Mouse (Mus musculus) activated CD4-positive, CD25-positive, alpha-beta regulatory T cell, adult 4 months (primary cell): ENCODE measurements at regions not wholly inside any gene's neighbourhood (a gene's known extent, or its start where the extent isn't known, plus 50 kb on each side); places are given as distances from the start of the nearest gene placed in this dataset.

Experiments used
- ATAC-seq: one replicate; pipeline ENCODE4 v1.8.0; 2017

DNA sequence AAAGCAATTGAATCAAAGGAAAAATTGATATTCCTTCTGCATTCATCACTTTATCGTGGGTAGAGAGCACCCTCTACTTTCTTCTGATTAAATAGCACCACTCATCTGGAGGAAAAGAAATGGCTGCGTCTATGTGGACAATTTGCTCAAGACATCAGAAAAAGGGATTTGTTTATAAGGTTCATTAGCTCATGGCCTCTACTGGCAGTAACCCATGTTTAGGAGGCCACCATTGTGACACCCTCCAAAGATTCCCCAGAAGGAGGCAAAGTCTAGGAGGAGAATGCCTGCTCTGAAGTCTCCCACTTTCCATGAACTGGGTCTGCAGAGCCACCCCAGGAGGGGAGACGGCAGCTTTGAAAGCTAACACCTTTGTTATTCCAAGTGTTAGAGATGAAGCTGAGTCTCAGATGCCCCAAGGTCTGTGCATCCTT lies 147.2 kb upstream of the Plscr5 start:
- ATAC-seq = no peak

DNA sequence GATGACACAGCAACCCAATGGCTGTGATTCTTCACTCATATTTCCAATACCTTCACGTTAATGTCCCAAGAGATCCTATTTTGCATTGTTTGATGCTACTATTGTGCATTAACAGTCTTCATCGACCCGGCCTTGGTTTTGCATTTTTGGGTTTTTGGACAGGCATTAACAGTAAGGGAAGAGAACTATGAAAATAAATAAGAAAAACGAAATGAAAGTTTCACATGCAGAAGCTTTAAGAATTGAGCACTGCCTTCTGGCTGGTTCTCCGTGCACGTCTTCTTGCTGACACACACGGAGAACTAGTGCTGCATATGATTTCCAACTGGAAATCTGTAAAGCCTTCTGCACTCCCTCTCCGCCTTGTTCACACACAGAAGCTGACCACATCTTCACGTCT lies 148.6 kb upstream of the Plscr5 start:
- ATAC-seq = no peak

DNA sequence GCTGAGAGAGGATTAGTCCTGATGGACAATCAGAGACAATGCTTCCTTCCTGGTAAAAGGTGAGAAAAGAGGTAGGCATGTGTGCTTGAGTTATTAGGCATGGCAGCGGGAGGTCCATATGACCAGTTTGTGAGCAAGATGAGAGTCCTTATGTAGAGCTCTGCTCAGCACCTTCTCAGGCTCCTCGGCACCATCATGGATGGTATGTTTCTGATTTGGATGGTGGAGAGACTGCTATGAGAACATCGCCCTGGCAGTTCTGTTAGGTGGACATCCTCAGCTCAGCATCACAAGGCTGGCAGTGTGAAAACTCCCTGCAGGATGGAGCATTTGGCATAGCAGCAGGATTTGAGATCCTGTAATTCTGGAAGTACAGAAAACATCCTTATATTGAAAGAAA lies 176.2 kb upstream of the Plscr5 start:
- ATAC-seq = no peak

DNA sequence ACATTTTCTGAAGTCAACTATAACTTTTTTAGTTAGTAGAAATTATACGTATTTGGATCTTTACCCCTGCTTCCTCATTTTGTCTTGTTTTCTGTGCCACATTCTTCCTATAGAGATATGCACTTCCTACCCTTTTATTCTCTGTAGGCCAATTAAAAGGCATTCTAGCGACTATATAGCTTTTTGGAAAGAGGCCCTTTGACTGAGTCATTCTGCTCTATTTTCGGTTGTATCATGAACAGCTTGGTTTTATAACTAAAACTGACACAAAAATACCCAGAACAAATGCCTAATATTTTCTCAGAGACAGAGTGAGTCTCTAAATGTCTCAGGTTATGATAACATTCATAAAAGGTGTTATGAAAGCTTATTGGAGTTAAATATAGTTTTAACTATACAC lies 176.8 kb upstream of the Plscr5 start:
- no peak for ATAC-seq

DNA sequence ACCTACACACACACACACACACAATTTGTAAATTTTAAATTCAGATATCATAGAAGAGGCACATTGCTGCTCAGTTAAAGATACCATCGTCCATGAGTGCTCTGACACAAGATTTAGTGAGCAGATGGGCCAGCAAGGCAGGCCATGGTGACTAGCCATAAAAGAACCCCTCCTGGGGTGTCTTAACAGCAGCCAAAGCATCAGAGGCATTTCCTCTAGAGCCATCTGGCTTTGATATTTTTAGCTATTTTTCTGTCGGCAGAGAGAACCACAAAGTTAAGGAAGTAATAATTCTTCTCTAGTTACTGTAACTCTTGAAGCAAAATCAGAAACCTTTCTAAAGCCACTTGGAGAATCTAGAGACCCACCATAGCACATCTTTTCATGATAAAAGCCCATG lies 204.5 kb upstream of the Plscr5 start:
- no peak for ATAC-seq

DNA sequence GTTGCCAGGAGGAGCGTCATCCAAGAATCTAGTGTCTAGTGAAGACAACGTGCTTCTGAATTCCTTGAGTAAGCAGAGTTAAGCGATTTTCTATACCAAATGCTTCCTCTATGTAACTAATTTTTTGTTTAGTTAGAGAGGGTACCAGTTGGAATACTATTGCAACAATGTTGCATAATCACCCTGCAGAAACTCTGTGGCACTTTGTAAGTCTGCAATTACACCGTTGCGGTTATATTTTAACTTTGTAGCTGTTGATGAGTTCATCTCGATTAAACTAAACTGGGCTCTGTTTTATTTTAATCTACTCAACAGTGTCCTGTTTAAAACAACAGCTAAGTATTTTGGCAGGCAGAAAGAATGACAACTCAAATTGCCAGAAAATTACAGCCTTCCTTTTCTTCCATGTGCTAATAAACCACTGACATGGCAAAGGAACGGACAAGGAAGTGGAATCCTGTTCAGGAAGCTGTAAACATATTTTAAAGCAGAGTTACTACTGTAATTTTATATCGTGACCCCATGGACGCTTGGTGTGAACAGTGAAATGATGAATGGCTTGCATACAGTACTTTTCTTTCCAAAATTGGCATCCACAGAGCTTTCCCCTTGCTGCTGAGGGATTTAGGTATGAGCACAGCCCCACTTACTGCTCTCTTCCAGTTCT lies 210.6 kb upstream of the Plscr5 start:
- ATAC-seq = no peak

DNA sequence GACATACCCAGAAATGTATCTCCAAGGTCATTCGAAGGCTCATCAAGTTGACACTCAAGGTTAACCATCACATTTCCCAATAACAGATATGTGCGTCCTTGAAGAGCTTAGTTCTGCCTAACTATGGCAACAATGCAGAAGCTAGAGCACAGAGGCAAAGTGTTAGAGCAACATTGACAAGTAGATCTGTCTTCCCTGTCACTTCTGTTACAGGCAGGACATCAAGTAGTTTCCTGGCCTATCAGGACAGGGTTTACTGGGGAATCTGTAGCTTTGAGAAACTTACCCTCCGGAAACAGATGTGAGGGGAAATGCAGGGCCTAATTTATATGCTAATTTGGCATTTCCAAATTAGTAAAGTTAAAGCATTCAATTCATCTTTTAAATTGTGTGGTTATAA lies 211.2 kb upstream of the Plscr5 start:
- ATAC-seq = no peak

DNA sequence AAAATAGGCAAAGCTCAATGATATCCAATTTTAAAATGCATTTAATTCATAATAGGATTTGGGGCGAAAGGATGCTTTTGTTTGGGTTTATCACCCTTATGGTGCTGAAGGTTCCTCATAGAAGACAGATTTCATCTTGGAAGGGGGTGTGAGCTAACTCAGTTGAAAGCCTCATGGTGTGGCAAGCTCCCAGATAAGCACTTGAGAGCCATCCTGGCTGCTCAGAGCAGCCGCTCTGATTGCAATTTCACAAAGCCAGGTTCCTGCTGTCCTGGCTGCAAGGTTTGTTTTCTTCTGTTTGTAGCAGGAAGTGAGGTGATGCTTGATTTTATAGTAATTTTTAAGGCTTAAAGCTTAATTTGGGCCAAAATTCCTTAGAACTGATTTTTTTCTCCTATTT lies 228.7 kb upstream of the Plscr5 start:
- ATAC-seq = no peak

DNA sequence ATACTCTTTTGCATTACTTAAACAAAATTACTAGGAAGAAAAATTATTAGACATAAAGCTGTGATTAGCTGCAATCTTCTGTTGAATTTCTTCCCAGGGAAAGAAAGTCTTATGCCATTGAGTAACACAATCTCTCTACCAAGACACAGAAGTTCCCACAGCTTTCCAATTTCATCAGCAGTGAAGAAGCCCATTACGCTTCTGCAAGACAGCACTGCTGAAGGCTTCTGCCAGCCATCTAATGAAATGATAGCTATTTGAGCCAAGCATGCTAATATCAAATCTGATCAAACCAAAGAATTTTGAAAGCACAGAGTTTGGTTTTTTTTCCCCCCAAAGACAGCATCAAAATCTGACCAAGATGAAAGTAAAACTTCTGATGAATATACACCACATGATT lies 230.0 kb upstream of the Plscr5 start:
- no peak for ATAC-seq

DNA sequence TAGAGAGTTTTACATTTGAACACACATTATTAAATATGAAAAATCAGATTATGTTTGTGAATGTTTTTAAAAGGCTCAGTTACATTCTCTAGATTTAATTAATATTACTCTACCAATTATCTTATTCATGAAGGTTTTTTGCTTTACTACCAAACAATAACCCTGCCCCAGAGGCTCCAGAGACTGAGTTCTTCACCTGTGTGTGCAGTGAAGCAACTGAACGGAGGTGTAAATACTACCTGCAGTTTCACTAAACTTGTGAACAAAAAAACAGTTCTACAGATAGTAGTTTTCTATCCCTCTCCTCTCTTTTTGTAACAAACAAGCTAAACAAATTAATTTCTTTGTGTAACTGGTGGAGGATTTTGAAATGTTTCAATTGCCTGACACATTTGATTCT lies 231.1 kb upstream of the Plscr5 start:
- no peak for ATAC-seq

DNA sequence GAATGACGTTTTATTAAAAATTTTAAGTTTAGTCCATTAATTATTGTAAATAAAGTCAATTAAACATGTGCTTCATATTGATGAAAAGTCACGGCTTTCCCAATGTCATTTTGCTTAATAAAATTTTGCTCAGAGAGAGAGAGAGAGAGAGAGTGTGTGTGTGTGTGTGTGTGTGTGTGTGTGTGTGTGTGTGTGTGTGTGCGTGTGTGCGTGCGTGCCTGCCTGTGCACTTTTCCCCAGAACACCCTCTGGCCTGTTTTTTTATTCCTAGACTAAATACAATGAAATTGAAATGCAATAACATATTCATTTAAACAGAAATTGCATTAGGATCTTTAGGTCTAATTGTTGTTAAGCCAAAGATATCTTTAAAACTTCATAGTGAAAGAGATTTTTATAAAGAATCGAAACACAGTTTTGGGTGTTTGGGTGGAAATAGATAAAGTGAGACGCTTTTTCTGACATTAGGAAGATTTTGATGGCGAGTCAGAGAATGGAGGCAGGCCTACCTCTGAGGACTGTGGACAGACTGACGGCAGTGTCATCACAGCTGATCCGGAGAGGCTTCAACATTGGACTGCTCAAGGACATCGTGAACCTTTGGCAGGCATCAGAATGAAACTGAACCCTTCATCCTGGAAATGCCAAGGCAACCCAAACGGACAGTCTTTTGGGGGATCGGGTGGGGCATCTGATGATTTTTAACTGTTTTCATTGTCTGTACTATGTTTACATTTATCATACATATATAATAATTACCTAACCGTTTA lies 232.0 kb upstream of the Plscr5 start:
- ATAC-seq = no peak

DNA sequence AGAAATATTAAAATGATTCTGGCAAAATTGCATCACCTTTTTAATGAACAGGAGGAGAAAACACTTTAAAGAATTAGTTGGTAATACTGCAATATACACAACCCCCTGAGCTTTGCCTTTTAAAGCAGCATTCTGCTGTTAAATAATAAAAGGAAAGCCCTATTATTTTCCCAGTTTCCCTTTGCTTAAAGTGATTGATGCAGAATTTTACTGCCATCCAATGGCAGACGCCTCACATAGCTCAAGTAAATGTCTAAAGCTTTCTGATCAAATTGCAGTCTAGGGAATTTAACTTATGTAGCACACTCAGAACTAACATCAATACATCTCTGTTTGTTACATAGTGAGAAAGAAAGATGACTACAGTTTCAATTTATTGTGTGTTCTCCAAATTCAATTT lies 233.1 kb upstream of the Plscr5 start:
- ATAC-seq = no peak

DNA sequence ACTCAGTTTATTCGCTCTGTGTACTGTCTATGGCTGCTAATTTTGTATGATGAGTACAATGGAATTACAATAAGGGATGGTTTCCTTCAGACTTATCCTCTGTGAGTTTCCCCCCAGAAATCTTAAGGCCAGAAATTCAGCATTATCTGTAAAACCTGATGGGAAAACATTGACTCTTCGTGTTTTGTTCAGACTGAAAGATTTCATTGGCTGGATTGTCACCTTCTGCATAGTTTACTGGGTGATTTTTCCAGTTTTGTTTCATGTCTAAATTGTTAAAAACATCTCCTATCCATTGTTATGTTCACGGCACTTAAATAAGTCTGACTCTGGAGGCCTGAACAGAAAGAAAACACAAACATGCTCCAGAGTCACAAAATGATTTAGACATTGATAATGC lies 233.7 kb upstream of the Plscr5 start:
- ATAC-seq = no peak

DNA sequence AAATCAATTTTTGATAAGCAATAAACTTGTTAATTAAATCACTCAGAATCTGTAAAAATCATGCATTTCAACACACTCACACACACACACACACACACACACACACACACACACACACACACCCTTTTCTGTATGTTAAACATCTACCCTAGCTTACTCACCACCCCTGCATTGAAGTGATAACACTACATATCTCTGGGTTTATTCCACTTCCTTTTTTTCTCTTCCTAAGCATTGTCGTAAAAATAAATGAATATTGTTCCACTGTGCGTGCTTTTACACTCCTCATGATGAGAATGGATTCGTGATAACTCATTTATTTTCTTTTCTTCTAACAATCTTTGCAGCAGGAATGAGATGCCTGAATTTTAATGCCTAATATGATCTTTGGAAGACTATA lies 234.3 kb upstream of the Plscr5 start:
- ATAC-seq = no peak

DNA sequence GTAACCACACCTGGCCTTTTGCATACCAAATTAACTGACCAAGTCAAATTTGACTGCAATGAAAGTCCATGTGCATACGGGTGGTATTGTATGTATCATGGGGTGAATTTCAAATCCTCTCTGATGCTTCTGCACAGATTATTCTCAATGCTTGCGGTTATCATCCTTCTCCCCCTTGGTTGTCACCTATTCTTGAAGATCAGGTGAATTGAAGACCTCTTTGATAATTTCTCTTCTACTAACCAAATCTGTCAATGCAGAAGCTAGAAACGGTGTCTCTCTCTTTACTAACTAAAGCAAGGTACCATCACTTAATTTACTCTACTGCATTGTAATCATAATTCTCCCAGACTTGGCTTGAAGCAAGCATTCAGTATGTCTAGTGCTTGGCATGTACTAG lies 235.7 kb upstream of the Plscr5 start:
- no peak for ATAC-seq

DNA sequence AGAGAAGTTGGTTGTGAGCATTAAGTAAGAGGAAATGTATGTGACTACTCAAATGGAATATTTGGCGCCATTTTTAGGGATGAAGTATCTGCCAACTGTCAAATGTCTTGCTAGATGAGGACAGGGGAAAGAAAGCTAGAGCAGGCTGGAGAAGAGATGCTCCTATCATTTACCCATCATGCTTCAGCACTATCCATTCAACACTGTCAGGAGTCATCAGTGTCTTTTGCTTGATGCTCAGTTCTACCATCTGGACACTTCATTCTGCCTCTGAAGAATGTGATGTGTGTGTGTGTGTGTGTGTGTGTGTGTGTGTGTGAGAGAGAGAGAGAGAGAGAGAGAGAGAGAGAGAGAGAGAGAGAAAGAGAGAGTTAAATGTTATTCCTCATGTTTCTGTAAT lies 244.0 kb upstream of the Plscr5 start:
- no peak for ATAC-seq

DNA sequence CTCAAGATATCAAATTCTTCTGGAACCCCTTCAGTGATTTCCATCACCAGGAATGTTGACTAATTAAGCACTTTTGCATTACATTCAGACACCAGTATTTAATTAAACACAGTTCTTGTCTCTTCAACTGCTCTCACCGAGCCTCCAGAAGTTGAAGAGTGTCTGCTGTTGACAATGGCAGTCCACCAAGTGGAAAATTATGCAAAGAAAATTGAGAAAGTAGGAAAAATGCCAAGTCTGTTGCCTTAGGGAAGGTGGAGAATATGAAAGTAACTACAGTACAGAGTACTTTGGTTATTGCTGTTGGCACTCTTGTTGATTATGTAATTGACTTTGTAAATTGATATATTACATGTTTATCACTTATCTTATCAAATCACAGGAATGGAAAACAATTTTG lies 250.7 kb upstream of the Plscr5 start:
- ATAC-seq = no peak

DNA sequence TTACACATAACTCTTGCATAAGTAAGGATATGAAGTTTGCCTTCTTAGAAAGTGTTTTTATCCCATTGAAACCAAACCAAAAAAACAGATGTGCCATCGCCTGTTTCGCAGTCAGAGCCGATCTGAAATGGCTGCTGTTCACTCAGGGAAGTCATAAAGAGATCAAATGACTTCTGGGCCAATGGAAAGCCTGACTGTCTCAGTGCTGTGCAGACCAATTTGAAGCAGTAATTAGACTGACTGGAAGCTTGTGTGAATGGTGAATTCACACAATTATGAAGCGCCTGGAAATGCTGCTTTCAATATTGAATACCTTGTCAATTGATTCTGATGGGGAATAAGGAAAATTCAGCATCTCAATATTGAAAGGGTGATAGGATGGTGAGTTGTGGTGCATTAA lies 254.0 kb upstream of the Plscr5 start:
- ATAC-seq = no peak

DNA sequence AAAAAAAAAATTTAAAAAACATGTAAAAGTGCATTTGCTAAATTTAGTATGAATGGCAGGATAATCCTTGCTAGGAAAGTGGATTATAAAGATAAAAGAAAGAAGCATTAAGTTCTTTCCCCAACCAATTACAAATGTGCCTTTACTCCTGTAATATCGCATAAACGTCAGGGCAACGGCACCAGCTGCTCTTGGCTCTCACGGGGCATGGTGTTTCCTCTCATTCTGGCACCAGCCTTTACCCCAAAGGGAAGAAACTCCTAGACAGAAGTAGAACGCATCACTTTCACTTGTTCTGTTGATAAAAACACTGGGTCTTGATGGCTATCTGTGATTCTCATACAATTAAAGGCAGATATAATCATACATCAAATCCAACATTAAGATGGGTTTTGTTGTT lies 288.7 kb upstream of the Plscr5 start:
- no peak for ATAC-seq

DNA sequence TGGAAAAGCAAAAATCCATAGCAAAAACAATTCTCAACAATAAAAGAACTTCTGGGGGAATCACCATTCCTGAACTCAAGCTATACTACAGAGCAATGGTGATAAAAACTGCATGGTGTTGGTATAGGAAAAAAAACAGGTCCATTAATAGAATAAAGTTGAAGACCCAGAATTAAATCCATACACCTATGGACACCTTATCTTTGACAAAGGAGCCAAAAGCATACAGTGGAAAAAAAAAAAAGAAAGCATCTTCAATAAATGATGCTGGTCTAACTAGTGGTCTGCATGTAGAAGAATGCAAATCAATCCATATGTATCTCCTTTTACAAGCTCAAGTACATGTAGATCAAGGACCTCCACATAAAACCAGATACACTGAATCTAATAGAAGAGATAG lies 291.8 kb upstream of the Plscr5 start:
- ATAC-seq = peak; percentile 98

DNA sequence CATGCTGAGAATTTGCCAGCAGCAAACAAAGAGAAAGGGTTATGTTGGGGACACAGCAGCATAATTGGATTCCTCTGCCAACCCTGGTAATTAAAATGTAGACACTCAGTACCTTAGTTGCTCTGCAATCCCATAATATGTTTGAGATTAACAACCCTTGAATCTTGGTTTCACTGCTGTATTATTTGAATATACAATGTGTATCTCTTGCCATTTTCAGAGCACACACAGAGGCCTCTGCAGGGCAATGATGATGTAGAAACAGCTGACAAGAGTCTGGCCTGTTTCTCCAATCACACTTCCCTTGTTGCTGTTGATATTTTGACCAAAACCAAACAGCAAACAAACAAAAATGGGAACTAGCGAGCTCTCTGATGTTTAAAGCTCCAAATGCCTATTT lies 315.9 kb upstream of the Plscr5 start:
- ATAC-seq = no peak

DNA sequence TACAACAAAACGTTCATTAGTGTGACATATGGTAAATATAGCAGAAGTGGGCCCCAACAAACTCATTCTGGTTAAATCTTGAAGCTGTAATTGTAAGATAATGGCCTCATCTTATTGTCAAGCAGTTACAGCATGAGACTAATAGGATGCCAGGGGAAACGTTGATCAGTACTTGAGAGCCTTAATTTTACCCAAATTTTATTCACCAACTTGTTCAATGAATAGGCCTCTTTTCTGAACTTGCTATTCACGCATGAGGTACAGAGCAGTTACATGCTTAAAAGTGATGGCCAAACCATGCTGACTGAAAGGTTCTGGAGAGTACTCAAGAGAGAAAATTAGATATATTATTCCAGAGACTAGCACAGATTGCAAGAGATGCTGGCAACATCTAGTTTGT lies 361.2 kb upstream of the Plscr5 start:
- no peak for ATAC-seq

DNA sequence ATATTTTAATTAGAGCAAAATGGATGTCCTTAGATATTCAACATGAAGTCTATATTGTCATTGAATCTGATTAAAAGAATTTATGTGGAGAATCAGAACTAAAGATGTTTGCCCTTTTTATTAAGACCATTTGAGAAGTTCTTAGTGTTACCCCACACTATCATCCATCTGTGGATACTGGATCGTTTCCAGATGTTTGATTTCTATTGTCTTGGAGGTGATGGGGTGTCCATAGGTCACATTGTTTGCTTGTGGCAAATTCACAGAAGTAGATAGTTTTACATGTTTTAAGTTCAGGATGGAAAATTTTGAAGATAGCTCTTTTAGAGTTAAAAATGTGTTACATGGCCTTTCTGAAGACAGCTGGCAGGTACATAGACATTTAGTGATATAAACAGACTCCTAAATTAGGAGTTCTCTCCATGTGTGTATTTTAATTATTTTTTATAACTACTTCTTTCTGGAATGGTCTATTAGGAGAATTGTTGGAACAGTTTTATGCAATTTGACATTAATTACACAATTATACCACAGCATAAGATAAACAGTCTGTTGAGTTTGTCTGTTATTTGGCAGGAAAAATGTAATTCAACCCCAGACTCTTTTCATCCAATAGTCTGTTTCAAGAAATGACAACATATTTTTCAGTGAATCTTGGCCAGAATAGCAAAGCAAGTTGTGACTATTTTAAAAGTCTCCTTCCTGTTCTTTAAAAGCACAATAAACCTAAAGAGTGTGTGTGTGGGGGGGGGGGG lies 368.8 kb upstream of the Plscr5 start:
- no peak for ATAC-seq
